Mouse (Mus musculus) midbrain, postnatal 0 days (tissue): Measurements from ENCODE around the gene Gm3839. TPM values are rescaled to one million over a fixed set of nuclear protein-coding genes. Genes with fewer than 3 reads are reported as not detected.
"Not testable (repeated sequence)": the region's sequence is repeated elsewhere in the genome, so short reads cannot be mapped to it uniquely, and the experiment has no call there.

Source experiments
- ATAC-seq: fragments of 200-750 bp; cut with Nextera tagmentation; 2 replicates; pipeline ENCODE4 v1.8.0; 2017; ENCODE audit warnings: moderate number of reproducible peaks, mild to moderate bottlenecking, moderate TSS enrichment, moderate library complexity; ENCODE audit not compliant: low FRiP score
- DNase-seq: peaks from one replicate; pipeline ENCODE4 v3.0.0-alpha.2; 2015; ENCODE audit warnings: low spot score
- H3K27ac ChIP-seq: fragments of 300-500 bp; sonication (generic); 2 replicates; pipeline ENCODE4 v1.5.1; 2014; ENCODE audit warnings: low read depth, mild to moderate bottlenecking, low read length, mixed read lengths
- H3K27me3 ChIP-seq: fragments of 300-500 bp; sonication (generic); 2 replicates; pipeline ENCODE4 v1.6.1; 2014; ENCODE audit warnings: low read length, control low read depth, mixed read lengths; ENCODE audit not compliant: insufficient read depth
- H3K36me3 ChIP-seq: fragments of 300-500 bp; sonication (generic); 2 replicates; pipeline ENCODE4 v1.6.1; 2014; ENCODE audit warnings: low read length, control low read depth, mixed read lengths; ENCODE audit not compliant: insufficient read depth
- H3K4me1 ChIP-seq: fragments of 300-500 bp; sonication (generic); 2 replicates; pipeline ENCODE4 v1.6.1; 2014; ENCODE audit warnings: mild to moderate bottlenecking, control low read depth, antibody characterized with exemption, low read length, mixed read lengths; ENCODE audit not compliant: insufficient read depth
- H3K4me2 ChIP-seq: fragments of 300-500 bp; sonication (generic); 2 replicates; pipeline ENCODE4 v1.6.1; 2014; ENCODE audit warnings: low read depth, mild to moderate bottlenecking, low read length, mixed read lengths; ENCODE audit not compliant: poor library complexity, severe bottlenecking
- H3K4me3 ChIP-seq: fragments of 300-500 bp; sonication (generic); 2 replicates; pipeline ENCODE4 v1.5.1; 2014; ENCODE audit warnings: low read depth, mild to moderate bottlenecking, low read length, moderate library complexity
- H3K9ac ChIP-seq: fragments of 300-500 bp; sonication (generic); replicated peaks from 2 replicates; pipeline ENCODE4 v1.6.1; 2014; ENCODE audit warnings: mild to moderate bottlenecking, low read length, moderate library complexity, mixed read lengths; ENCODE audit not compliant: poor library complexity, severe bottlenecking
- H3K9me3 ChIP-seq: fragments of 300-500 bp; sonication (generic); 2 replicates; pipeline ENCODE4 v1.6.1; 2016; ENCODE audit warnings: low read length, control low read depth
- CTCF ChIP-seq: IDR thresholded peaks from 2 replicates; pipeline ENCODE4 v1.5.1; 2016; ENCODE audit warnings: antibody characterized with exemption, mild to moderate bottlenecking
- WGBS: fragments of 180-500 bp; shearing (Covaris S2); extraction: QIAGEN DNeasy Blood & Tissue Kit; methylation state at CpG from one replicate; pipeline ENCODE4 v1.1.7; 2014; 5-methylcytosine and 5-hydroxymethylcytosine counted together
- polyA plus RNA-seq: library from polyadenylated mRNA; unstranded; fragments of >200 nt; fragmentation: Nextera tagmentation; extraction: Ambion mirVana; gene quantifications from 2 replicates; pipeline ENCODE4 v1.2.1, GENCODE M21; 2015
- total RNA-seq: library from RNA; depleted of rRNA; stranded (reverse); fragments of >200 nt; gene quantifications from 2 replicates; pipeline ENCODE4 v1.2.3, GENCODE M21; 2014; rRNA removed

Gene Gm3839
- total RNA-seq (0.71 and 3.0 TPM in 2 replicates), polyA plus RNA-seq (1.2 and 1.3 TPM in 2 replicates)

DNA sequence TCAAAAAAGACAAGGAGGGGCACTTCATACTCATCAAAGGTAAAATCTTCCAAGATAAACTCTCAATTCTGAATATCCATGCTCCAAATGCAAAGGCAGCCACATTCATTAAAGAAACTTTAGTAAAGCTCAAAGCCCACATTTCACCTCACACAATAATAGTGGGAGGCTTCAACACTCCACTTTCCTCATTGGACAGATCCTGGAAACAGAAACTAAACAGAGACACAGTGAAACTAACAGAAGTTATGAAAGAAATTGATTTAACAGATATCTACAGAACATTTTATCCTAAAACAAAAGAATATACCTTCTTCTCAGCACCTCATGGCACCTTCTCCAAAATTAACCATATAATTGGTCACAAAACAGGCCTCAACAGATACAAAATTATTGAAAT, at the start of gene Gm3839:
TSS of gene Gm3839 (minus strand) at position 101 of the 400 bp plus-strand sequence.
- not testable (repeated sequence) for H3K4me1 ChIP-seq, DNase-seq, H3K4me3 ChIP-seq, H3K9ac ChIP-seq, H3K4me2 ChIP-seq, H3K27me3 ChIP-seq, H3K9me3 ChIP-seq, H3K36me3 ChIP-seq, H3K27ac ChIP-seq, ATAC-seq

DNA sequence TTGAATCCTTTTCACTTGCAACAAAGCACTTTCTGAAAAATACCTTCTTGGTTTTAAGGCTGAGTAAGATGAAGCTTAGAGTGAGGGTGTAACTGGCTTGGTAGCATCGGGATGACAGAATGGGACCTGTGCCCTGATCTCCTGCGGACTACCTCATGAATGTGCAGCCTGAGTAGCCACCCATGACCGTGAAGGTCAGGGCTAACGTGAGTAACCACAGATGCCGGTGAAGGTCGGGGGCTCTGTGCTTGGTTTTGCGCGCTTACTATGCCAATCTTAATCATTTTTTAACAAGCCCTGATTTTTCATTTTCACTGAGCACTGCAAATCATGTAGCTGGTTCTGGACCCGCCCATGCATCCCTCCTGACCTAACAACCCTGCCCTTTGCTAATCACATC, 49.1 kb upstream of the Gm3839 start:
- Histone ChIP-seq H3K4me3 (no peak overlapping the region), H3K4me1 (no peaks in the 10 kb centered on the region), H3K9me3 (no peaks in the 10 kb centered on the region), H3K9ac (no peak overlapping the region), H3K27me3 (no peaks in the 10 kb centered on the region), H3K27ac (no peak overlapping the region), H3K36me3 (no peaks in the 10 kb centered on the region), H3K4me2 (no peak overlapping the region)
- 82% methylated on average over 9 of the region's 9 CpGs for WGBS
- no peak for ATAC-seq
- TF ChIP-seq CTCF: no peak
- no peak for DNase-seq

DNA sequence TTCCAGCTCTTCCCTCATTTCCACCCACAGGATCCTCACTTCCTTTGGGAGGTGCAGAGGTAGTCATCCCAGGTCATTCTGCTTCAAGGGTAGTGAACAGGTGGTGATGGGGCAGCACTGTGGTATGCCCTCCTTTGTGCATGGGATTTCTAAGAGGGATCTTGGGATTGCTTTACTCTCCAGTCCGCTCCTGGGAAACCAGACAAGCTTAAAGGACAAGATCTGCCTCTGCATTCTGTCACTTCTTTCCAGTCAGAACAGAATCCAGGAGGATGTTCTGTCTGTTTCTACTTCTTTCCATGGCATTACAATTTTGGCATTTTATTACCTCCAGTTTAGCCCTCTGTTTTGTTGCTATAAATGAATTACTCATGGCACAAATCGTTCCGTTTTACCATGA, 21.3 kb upstream of the Gm3839 start:
- DNase-seq: no peak
- WGBS: 91% methylated on average over 3 of the region's 3 CpGs
- Histone ChIP-seq H3K9ac (no peak overlapping the region), H3K27ac (no peak overlapping the region), H3K9me3 (no peaks in the 10 kb centered on the region), H3K4me3 (no peak overlapping the region), H3K4me2 (no peak overlapping the region), H3K4me1 (no peaks in the 10 kb centered on the region), H3K27me3 (no peaks in the 10 kb centered on the region), H3K36me3 (no peaks in the 10 kb centered on the region)
- TF ChIP-seq CTCF: no peak
- ATAC-seq: no peak

DNA sequence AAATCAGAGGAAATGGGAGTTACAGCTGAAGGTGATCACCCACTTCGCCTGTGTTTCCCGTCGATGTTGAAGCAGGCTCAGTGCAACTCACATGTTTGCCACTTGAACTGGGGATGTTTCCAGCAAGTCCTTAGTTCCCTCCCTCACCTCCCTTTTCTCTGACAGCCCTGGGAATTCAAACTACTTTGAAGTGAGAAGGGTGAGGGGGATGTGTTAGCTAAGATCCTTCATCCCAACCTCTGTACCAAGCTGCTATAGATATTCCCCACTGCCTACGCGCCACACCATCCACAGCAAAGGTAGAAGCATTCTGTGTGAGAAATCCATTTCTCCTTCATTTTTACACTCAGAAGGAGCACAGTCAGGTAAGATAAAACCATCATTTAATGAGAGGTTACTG, 18.7 kb upstream of the Gm3839 start:
- Histone ChIP-seq H3K36me3 (no peaks in the 10 kb centered on the region), H3K4me3 (no peak overlapping the region), H3K4me1 (no peaks in the 10 kb centered on the region), H3K4me2 (no peak overlapping the region), H3K27me3 (no peaks in the 10 kb centered on the region), H3K27ac (no peak overlapping the region), H3K9ac (no peak overlapping the region), H3K9me3 (no peaks in the 10 kb centered on the region)
- 91% methylated on average over 5 of the region's 5 CpGs for WGBS
- TF ChIP-seq CTCF: no peak
- ATAC-seq (no peak), DNase-seq (no peak)

DNA sequence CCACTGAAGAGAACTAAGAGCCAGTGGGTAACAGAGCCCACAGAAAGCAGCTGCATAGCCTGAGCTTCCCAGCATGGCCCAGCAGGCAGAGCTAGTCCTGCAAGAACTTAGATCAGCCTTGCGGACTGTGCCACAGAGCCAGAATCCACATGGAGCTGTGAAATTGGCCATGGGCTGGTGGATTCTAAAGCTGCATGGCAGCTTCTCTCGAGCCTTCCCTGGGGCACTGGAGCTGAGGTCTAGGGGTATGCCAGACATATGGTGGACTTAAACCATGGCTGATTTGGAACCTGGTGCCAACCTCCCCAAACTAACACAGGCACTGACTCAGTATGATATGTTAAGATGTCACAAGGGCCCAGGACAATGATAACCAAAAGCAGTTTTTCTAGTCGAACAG, 10.4 kb downstream of the Gm3839 start:
- WGBS: 84% methylated on average over 3 of the region's 3 CpGs

DNA sequence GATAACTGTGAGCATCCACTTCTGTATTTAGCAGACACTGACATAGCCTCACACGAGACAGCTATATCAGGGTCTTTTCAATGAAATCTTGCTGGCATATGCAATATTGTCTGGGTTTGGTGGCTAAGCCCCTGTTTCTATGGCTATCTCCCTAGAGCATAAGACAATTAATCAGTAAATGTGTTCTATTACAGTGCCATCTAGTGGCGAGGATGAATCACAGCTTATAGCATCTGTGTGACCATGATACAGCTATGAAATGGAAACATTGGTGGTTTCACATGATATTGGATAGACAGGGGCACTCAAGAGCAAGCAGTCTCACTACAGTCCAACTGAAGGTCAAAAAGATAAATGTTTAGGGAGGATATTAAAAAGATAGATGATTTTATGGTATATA, 26.5 kb downstream of the Gm3839 start:
- DNase-seq (peak; percentile 14), ATAC-seq (no peak)
- no peaks in the 10 kb centered on the region for H3K27me3 ChIP-seq
- no peak overlapping the region for H3K4me3 ChIP-seq
- no peak overlapping the region for H3K9ac ChIP-seq
- H3K4me1 ChIP-seq: no peaks in the 10 kb centered on the region
- H3K4me2 ChIP-seq: no peak overlapping the region
- H3K36me3 ChIP-seq: no peaks in the 10 kb centered on the region
- H3K27ac ChIP-seq: no peak overlapping the region
- peak; percentile 57 for TF ChIP-seq CTCF
- 0 out of 2 replicates have a peak, but pooled peaks cover 4% of the 10 kb centered on the region for H3K9me3 ChIP-seq
- WGBS: 47% methylated on average over 2 of the region's 2 CpGs

More for the DNA sequence above, 10.4 kb downstream of the Gm3839 start:
- no peak overlapping the region for H3K4me2 ChIP-seq
- H3K27me3 ChIP-seq: no peaks in the 10 kb centered on the region
- 0 out of 2 replicates have a peak, but pooled peaks cover 4% of the 10 kb centered on the region for H3K9me3 ChIP-seq
- H3K36me3 ChIP-seq: no peaks in the 10 kb centered on the region
- no peaks in the 10 kb centered on the region for H3K4me1 ChIP-seq
- DNase-seq (peak; percentile 18), ATAC-seq (no peak)
- no peak overlapping the region for H3K27ac ChIP-seq
- no peak overlapping the region for H3K9ac ChIP-seq
- H3K4me3 ChIP-seq: no peak overlapping the region
- no peak for TF ChIP-seq CTCF
